Comparison of ENCODE assay signal across 13 mouse cellular contexts in genomic region chr6:30922821-30923220, GRCm38 (mm10). TPM values are rescaled to one million over a fixed set of nuclear protein-coding genes. Genes with fewer than 3 reads are reported as not detected.
DNase-seq lines count a peak whose midpoint lies in the region; ATAC-seq and TF ChIP-seq lines count a peak whose summit lies in the region.
"Had no signal": no experiment of that assay in that cellular context is flagged by ENCODE, and none has a peak within 500 bp of the region (broad histone marks: within the 10 kb centered on the region; RNA-seq: fewer than 3 reads in every experiment).

No protein-coding gene starts in this region.

- DNase-seq in CD4-positive, CD25-positive, alpha-beta regulatory T cell, adult 2 months (ENCODE audit: low read depth, low spot score) = peak; percentile 2
- DNase-seq in kidney, adult 2 months = peak; percentile 9
- DNase-seq in kidney, postnatal 4 days = no peak
- DNase-seq in 3T3-L1 (ENCODE audit: low read depth, low spot score) (peak; percentile 62), adipocyte (ENCODE audit: low spot score) (peak; percentile 60)
- DNase-seq in frontal cortex, postnatal 25 days (ENCODE audit: low spot score in 2 of 2) = no peak
- no peak for DNase-seq in urinary bladder, postnatal 10 days (ENCODE audit: low spot score)
- DNase-seq: kidney, postnatal 14 days; liver, embryonic 13.5 days had no signal

- no peak for TF ChIP-seq CTCF in kidney, adult 2 months (conservative IDR thresholded peaks at IDR 0.05; ENCODE audit: insufficient read depth, insufficient read length, low read depth, low read length)

- H3K27me3 ChIP-seq in kidney, adult 2 months (replicated peaks; ENCODE audit: control insufficient read depth, insufficient read depth, low read length) = no peaks in the 10 kb centered on the region; the same call in 1 of the 2 replicates
- H3K27me3 ChIP-seq: embryonic facial prominence, embryonic 12.5 days had no signal

- H3K4me1 ChIP-seq in kidney, adult 2 months (ENCODE audit: control insufficient read depth, insufficient read depth, low read length) = peaks cover 2% of the 10 kb centered on the region; the same call in 1 of the 2 replicates
- H3K4me1 ChIP-seq: liver, embryonic 13.5 days had no signal

- ATAC-seq in CD4-positive, CD25-positive, alpha-beta regulatory T cell, adult 4 months = no peak

- no peaks in the 10 kb centered on the region for H3K36me3 ChIP-seq in kidney, adult 2 months (ENCODE audit: control insufficient read depth, insufficient read depth, low read length)
- H3K36me3 ChIP-seq: embryonic facial prominence, embryonic 12.5 days; liver, embryonic 13.5 days; midbrain, embryonic 10.5 days had no signal

- 48% methylated on average over 2 of the region's 2 CpGs for WGBS in kidney, adult 2 months

- no peak for TF ChIP-seq POLR2A in kidney, adult 2 months (IDR thresholded peaks at IDR 0.05; ENCODE audit: low read depth, low read length)

- no peak overlapping the region for H3K4me3 ChIP-seq in kidney, adult 2 months (ENCODE audit: insufficient read depth, low read depth, low read length)
- H3K4me3 ChIP-seq: embryonic facial prominence, embryonic 12.5 days; liver, embryonic 13.5 days; midbrain, embryonic 10.5 days had no signal

- no peak overlapping the region for H3K27ac ChIP-seq in kidney, adult 2 months (ENCODE audit: insufficient read depth, low read depth, low read length)
- H3K27ac ChIP-seq: embryonic facial prominence, embryonic 12.5 days; hindbrain, embryonic 14.5 days; liver, embryonic 13.5 days; midbrain, embryonic 10.5 days had no signal

RNA-seq across cellular contexts. Expression of gene Tsga13, which starts 7.4 kb away (rescaled TPM):
- polyA plus RNA-seq in CD4-positive, CD25-positive, alpha-beta regulatory T cell, adult 4 months (2017; shearing (Covaris generic)) = not detected
- not detected in 2 replicates for polyA plus RNA-seq in kidney, adult 2 months (2012; rRNA removed)
- polyA plus RNA-seq: embryonic facial prominence, embryonic 12.5 days; liver, embryonic 13.5 days had no signal

RNA-seq across cellular contexts. Expression of gene Copg2, which starts 26.2 kb away (rescaled TPM):
- 10 to 100 TPM; 19.5 to 46.4 TPM for polyA plus RNA-seq in CD4-positive, CD25-positive, alpha-beta regulatory T cell, adult 4 months (2017; shearing (Covaris generic))
- 13.0 and 15.6 TPM in 2 replicates for polyA plus RNA-seq in kidney, adult 2 months (2012; rRNA removed)

RNA-seq across cellular contexts. Expression of gene Klf14, which starts 36.1 kb away (rescaled TPM):
- under 1 TPM in 1 of 2 experiments, not detected in 1; 0.17 TPM for polyA plus RNA-seq in CD4-positive, CD25-positive, alpha-beta regulatory T cell, adult 4 months (2017; shearing (Covaris generic))
- not detected in 2 replicates for polyA plus RNA-seq in kidney, adult 2 months (2012; rRNA removed)

Comparison
In these comparisons a context has a peak if more than half of its experiments do, and no peak if none do; other contexts are left out.
1. DNase-seq: peak in CD4-positive, CD25-positive, alpha-beta regulatory T cell, adult 2 months (single experiment), kidney, adult 2 months (single experiment), 3T3-L1 (single experiment) and adipocyte (single experiment); none in kidney, postnatal 4 days (0 of 2), frontal cortex, postnatal 25 days (0 of 2) and urinary bladder, postnatal 10 days (single experiment).